Mouse (Mus musculus): ENCODE data around the gene Olfr715b.
"Not testable (repeated sequence)": the region's sequence is repeated elsewhere in the genome, so short reads cannot be mapped to it uniquely, and the experiment has no call there.

The Olfr715b gene

GRCm38 (mm10) chr7:107110269-107110668 lies at the start of gene Olfr715b:
Olfr715b (minus strand) TSS chr7:107110369.
- not testable (repeated sequence) for DNase-seq (ENCODE audit: low read depth)

DNA sequence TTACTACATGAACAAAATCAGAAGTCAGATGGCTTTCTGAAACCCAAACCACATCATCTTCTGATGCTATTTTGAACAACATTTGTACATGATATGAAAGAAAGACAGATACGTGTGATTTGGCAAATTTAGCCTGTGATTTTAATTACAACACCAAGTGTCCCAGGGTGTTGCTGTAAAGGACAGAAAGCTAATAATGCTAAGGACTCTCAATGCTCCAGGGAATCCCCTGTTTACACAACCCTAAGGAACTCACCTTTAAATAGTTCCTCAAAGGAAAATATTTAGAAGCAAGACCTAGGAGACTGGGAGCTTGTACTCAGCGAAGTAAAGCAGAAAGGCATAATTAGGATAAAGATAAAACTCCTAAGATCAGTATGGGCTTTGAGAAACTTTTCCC lies 27.9 kb upstream of the Olfr715b start, which contains the start of gene Olfr716:
Olfr716 (plus strand) TSS at position 301 of the 400 bp plus-strand sequence.
- not testable (repeated sequence) for DNase-seq (ENCODE audit: low read depth)

DNA sequence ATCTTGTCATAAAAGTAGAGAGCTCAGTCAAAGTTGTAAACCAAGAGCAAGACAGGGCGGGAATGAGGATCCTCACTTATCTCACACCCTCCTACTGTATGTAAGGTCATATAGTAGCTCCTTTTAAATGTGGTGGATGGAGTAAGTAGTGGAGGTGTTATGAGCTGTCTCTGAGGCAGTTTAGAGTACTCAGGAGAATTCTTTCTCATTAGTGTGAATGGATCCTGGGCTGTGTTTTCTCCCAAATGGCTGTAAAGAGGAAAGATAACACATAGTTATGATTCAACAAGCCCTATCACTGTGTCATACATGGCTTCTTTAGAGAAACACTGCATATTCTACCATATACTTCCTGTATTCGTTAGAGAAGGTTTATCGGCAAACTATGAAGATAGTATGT lies 20.8 kb upstream of the Olfr715b start, which contains the start of gene Olfr715:
Olfr715 (minus strand) TSS at position 101 of the 400 bp plus-strand sequence.
- DNase-seq (ENCODE audit: low read depth) = not testable (repeated sequence)

GRCm38 (mm10) chr7:107092920-107093319 lies 17.2 kb downstream of the Olfr715b start, which contains the start of gene Olfr17:
Olfr17 (plus strand) TSS chr7:107093220.
- no peak for DNase-seq (ENCODE audit: low read depth)

DNA sequence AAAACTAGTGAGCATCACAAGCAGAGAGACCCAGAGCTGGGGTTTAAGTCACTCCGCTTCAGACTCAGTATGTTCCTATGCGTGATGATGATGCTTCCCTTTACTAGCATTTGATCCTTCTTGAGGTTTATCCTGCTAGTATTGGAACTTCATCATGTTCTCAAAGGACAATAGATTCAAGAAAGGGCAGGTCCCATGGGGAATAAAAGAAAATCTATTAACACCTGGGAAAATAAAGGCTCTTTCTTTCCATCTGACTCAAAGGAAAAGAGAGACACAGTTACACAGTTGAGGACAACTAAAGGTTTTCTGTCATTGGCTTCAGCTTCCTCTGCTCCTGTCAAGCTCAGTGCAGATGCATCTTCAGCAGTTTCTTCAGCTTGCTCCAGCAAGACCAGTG lies 39.5 kb downstream of the Olfr715b start, which contains the start of gene Olfr714:
Olfr714 (plus strand) TSS at position 301 of the 400 bp plus-strand sequence.
- no peak for DNase-seq (ENCODE audit: low read depth)
